Mouse (Mus musculus): Measurements from ENCODE around the gene Ippk.

The Ippk gene

DNA sequence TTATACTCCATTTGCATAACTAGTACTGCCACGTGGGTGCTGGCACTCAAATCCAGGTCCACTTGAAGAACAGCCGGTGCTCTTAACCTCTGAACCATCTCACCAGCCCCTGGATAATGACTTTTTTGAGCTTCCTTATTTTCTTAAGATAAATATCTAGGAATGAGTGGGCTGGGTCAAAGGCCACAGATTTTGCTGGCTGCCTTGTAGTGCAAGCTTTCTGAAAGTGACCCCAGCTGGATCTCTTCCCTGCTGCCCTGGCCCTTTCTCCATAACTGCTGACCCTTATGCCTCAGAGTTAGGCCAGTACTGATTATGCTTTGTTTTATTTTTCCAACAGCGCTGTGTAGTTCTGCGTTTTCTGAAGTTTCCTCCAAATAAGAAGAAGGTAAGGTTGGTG lies 9.5 kb downstream of the Ippk start:
- DNase-seq (ENCODE audit: low spot score): no peak

DNA sequence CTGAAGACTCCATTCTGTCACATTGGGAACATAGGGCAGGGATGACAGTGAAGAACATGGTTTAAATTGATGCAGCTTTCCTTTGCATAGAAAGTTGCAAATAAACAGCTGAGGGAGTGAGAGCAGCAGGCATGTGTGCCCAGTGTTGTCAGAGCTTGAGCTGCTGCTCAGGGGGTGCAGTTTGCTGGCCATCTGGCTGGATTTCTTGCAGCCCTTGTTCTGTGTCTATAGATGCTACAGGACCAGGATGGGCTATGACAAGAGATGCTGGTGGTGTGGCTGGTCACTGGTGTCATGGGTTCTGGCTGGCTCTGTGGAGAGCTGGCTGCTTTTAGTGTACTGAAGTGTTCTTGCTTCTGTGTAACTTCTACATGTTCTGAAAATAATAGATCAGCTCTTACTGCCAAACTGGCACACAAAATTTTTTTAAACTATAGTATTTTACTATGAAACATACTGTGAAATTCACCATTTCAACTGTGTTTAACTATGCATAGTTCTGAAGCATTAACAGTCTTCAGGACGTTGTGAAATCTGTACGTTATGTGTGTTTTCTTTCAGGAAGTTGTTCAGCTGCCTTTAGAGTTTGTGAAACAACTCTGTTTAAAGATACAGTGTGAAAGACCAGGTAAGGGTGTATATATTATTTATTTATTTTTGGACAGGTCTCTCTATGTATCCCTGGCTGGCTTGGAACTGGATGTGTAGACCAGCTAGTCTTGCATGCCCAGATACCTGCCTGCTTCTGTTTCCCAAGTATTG lies 12.4 kb downstream of the Ippk start:
- DNase-seq (ENCODE audit: low spot score): no peak

DNA sequence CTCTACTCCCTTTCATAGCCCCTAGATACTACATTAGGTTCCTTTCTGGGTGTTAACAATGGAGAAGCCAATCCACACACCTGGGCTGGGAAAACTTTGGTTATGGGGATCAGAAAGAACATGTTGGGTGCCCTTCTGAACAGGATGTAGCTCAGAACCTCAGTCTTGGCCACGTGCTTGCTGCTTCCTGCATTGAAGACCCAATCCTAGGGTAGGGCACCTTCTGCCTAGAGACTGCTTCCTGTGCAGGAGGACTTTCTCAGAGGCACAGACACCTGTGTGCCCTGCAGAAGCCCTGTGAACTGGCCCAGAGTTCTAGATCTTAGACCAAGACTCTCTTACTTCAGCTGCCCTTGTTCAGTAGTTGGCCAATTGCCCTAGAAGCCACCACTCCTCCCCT lies 14.7 kb downstream of the Ippk start:
- no peak for DNase-seq (ENCODE audit: low spot score)

DNA sequence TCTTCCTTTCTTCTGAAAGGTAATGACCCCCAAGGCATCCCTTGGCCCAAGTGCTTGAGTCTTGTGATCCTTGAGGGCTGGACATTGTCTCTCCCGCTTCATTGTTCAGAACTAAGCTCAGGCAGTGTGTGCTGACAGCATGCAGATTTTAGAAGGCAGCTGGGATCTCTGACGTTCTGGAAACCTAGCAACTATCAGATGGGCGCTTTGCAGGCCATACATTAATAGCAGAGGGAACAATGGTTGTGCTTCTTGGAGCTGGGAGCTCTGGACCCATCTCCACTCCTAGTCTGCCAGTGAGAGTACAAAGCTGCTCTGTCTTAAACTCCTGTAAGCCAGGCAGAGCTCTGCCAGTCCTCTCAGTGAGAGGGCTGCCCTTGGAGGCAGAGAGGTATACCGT lies 15.1 kb downstream of the Ippk start:
- no peak for DNase-seq (ENCODE audit: low spot score)

DNA sequence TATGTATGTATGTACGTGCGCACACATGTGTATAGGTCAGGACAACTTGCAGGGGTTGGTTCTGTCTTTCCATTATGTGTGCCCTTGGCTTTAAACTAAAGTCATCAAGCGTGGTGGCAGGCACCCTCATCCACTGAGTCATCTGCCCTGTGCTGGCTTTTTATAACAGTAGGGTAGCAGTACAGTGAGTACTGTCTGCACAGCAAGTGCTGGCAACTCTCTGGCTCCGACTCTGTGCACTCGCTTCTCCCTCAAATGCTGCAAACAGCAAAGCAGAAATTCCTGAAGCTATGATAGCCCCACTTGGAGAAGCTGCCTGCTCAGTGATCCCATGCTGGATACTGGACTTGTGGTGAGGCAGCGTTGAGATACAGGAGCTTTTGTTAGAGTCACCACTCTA lies 23.4 kb downstream of the Ippk start:
- DNase-seq (ENCODE audit: low spot score): no peak

DNA sequence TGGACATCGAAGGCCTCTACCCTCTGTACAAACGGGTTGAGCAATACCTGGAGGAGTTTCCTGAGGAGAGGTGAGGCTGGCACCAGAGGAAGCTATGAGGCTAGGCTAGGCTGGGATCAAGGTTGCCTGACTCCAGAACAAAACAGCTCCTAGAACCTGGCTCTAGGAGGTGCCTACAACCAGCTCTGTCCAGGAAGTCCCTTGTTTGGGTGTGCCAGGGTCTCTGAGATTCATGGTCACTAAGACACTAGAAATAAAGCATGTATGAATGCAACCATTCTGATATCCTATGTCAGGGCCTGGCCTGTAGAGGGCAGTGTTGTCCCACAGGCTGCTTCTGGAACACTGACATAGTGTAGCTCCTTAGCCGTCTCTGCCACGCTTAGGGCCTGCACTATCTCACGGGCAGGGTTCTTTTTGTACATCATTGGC lies 28.3 kb downstream of the Ippk start:
- DNase-seq (ENCODE audit: low spot score): peak; percentile 83

DNA sequence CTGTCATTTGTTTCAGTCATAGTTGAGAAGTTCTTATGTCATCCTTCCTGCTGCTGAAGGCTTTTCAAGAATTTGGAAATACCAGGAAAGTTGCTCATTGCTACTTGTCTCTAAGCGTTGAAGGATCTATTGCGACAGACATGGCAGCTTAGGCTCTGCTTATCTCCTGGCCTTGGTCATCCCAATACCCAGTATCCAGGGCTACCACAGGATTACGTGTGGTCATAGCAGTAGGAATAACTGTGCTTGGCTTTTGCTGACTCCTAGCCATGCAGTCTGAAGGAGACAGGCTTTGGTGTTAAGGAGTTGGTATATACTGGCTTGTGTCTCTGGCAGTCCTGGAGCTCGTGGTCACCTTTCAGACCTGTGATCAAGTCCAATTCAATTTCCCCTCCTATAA lies 39.2 kb downstream of the Ippk start:
- DNase-seq (ENCODE audit: low spot score): no peak

DNA sequence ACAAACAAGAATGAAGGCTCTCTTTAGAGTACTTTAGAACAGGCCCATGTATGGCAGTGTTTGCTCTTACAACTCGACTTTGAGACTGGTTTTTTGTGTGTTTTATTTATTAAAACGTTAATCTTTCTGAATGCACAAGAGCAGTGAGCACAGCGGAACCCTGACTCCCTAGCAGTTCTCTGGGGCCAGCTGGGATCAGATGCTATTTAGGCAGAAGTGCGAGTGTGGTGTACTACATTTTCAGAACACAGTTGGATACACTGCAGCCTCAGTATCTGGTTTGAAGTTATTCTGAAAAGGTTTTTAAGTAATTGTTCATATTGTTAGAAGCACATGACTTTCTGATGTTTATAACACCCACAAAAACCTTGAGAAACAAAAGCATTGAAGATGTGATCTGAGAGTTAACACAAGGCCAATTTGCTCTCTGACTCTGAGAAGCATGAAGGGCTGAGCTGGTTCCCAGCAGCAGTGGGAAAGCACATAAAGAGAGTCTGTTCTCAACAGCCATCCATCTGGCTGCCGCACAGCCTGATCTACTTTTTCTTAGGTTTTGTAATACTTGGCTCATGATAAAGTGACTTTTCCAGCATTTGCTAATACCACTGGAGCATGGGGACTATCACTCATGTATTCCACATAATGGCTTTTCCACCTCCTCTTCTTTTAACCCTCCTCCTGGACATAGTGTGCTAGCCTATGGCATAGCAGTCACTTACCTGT lies 39.8 kb downstream of the Ippk start:
- DNase-seq (ENCODE audit: low spot score): no peak

DNA sequence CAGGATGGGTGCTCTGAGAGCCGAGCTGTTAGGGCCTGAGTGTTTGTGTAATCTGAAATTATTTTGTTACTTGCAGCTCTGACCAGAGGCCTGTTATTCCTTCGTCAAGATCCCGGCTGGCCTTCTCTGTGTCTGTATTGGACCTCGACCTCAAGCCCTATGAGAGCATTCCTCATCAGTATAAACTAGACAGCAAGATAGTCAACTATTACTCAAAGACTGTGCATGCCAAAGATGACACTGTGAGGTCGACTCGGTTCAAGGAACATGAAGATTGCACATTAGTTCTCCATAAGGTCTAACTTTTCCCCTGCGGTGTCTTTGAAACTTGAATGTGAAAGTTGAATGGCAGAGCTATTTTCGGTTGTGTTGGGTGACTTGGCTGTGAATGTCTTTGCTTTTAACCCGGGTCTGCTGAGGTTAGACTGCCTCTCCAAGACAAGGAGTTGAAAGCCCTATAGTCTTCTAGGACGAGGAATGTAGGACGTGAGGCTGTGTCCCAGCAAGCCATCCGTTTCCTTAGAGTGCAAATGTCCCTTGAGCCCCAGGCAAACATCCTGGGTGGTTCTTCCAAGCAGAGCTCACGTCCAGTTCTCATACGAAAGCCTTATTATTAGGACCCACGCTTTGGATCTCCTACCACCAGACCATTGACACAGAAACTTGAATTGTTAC lies 40.5 kb downstream of the Ippk start:
- DNase-seq (ENCODE audit: low spot score): no peak

DNA sequence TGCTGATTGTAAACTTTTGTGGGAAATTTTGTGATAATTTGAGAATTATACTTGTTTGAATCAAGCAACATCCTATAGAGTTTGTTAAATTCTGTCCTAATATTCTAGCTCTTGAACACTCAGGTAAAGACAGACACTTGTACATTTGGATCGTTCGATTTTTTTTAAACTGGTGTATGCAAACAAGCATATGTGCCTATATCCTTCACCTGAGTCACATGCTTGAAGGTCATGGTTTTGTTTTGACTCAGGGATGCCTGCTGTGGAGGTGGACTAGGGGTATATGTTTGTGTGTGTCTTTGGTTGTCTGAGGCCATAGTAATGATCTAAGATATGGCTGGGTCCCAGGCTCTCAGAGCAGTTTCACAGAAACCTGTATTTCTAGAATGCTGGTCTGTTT lies 41.9 kb downstream of the Ippk start:
- no peak for DNase-seq (ENCODE audit: low spot score)

DNA sequence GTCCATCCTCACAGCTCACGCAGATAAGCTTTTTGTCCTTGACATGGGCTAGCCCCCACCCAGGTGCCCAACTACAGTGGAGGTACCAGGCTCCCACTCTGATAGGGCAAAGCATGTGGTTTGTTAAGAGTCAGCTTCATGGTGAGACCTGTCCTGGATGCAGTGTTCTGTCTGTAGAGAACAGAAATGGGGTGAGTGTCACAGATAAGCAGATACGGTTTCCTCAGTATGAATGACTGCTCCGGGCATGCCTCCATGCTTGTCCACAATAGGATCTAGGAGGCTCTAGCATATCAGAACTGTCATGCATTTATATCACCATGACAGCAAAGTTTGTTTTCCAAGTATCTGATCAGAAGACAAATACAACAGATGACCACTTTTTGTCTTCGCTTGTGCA lies 44.8 kb downstream of the Ippk start:
- no peak for DNase-seq (ENCODE audit: low spot score)

DNA sequence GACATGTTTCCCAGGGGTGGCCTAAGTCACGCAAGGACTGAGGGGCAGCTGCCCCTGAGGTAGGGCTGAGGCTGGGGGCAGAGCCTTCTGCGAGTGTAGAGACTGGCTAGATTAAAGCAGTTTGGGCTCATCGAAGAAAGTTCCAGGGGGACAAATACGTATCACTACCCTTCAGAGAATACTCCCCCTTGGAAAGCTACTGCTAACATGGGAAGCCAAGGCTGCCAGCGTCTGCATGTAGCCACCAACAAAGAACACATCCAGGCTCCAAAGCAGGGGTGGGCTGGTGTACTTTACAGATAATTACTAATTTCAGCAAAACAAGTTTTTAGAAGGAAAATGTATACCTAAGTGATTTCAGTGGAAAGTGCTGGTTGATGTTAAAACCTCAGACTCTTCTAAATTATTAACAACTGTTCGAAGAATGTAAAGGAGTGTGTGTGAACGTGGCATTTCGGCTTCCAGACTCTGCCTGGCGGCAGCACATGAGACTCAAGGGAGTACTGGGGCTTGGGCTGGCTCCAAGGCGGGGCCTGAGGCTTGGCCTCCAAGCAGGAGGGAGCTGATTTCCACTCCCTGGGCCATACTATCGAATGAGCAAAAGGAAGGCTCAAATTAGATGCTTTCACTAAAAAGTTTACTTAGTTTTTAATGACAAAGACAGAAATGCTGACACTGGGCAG lies 45.5 kb downstream of the Ippk start:
- peak; percentile 68 for DNase-seq (ENCODE audit: low spot score)

DNA sequence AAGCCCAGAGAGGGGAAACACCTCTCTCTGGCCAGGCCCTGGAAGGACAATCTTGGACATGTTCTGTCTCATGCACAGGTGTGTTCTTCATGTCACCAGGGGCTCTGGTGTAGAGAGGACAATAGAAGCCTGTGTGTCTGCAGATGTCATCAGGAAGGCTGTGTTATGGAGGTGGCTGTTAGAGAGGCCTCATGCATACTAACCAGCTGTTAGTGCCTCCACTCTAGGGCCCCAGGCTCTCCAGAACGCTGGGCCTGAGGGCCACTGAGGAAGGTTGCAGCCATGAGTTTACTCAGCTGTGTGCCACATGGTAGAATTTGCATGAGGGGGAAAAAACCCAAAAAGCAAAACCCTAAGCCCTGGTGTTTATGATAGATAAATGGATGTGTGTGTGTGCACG lies 46.5 kb downstream of the Ippk start:
- DNase-seq (ENCODE audit: low spot score): no peak

DNA sequence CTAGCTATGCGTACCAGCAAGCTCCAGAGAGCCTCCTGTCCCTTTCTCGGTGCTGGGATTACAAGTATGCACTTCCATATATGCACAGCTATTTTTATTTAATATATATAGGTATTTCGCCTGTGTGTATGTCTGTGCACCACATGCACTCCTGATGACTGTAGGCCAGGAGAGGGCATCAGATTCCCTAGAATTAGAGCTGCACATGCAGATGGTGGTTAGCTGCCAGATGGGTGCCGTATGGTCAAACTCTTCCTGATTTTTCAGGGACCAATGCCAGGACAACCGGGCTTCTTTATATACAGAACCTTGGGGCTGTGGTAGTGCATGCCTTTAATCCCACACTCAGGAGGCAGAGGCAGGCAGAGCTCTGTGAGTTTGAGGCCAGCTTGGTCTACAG lies 48.0 kb downstream of the Ippk start:
- no peak for DNase-seq (ENCODE audit: low spot score)

DNA sequence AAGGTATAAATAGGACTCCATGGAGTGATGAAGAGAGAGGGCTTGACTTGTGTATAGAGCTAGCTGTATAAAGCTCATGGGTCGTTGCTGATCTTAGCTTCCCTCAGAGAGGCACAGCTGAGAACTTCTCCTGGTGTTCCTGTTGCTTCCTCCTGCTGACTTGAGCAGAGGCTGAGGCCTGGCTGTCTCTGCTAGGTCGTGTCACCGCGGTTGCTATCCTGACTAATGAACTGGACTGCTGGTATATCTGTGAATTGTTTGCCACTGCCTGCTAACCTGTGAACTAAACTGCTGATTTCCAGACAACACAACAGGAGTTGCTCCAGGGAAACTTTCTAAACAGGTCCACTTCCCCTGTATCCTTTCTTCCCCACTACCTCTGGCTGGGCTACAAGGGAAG lies 49.3 kb downstream of the Ippk start:
- no peak for DNase-seq (ENCODE audit: low spot score)

DNA sequence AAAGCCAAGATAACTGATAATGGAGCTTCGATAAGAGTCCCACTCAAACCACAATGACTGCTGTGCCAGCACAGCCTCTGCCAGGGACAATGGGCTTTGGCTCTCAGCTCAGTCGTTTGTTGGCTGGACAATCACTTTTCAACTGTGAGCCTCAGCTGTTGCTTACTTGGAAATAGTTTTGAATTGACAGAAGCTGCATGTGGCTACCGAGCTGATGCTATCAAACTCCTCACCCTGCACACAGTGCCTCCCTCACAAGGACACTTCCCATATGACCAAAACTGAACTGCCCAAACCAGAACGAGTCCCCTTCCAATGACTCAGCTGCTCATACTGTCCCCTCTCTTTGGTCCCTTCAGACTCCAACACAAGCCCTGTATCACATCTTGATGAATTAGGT lies 49.8 kb downstream of the Ippk start:
- DNase-seq (ENCODE audit: low spot score): no peak

DNA sequence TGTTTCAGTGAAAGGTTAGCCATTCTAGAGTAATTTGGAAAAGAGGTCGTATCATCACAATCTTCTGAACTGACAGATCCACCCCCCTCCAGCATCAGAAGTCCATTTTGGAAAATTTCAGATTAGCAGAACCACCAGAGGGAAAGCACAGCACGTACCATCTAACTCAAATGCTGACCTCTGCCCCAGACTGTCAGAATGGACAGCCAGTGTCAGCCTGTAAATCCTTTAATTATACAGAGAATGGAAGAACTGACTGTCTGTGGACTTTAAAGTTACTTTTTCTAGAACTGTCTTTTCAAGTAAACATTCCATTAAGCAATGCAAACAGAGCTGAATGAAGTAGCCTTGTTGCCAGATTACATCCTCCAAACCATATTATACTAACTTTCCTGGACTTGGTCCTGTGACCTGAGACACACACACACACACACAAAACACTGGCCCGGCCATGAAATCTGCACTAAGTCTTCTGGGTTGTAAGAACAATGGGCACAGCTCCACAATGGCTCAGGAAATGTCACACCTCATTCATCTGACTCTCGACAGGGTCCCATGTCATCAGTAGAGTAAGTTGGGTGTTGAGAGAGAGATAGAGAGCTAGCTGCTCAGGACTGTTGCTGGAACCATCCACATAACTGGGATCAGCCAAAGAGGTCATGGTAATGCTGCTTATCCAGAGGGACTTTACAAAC lies 51.1 kb downstream of the Ippk start:
- no peak for DNase-seq (ENCODE audit: low spot score)

DNA sequence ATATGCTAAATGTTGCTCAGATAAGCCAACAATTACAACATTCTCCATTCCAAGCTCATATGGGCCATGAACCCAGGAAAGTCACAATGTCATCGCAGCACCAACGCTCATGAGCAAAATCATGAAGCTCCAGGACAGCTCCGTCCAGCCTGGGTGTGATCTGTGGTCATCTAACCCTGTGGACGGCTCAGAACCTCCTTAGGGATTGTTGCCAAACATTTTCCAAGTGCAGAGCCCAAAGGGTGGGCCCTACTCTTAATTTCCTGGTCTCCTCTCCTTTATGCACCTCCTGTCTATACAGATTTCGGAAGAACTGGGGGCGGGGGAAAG lies 51.6 kb downstream of the Ippk start:
- DNase-seq (ENCODE audit: low spot score): no peak

DNA sequence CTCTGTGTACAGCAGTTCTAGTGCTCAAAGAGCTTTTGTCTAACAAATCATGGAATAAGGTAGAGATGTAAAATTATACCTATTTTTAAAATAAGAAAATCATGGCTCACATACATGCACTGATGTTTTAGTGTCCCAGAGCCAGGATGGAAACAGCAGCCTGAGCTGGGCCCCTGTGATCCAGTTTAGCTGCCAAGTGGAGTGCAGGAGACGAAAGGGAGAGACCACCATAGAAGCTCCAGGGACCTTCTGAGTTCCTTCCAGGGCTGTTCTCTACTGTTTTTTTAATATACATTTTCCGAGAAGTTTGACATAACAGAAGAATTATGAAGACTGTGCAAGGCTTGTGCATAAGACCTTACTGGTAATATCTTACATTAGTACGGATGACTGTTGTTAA lies 56.8 kb downstream of the Ippk start:
- DNase-seq (ENCODE audit: low spot score): no peak

DNA sequence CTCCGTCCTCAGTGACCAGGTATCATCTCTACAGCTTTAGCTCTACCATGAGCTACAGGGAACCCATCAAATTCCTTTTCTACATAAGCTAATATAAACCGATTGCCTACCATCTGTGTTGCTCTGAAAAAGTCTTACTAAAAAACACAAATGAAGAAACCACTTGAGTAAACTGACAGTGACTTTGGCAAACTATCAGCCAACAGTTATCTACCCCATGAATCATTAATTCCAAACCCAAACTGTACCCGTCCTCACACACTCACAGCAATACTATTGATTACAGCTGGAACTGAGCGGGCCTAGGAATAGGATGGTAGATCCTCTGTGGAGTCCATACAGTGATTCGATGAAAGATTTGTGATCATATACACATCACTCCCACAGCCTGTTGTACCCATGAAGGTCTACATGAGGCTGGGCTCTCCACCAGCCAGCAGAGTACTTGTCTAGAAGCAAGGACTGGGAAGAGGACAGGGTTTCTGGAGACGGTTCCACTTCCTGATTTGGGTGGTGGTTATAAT lies 57.9 kb downstream of the Ippk start:
- DNase-seq (ENCODE audit: low spot score): no peak

DNA sequence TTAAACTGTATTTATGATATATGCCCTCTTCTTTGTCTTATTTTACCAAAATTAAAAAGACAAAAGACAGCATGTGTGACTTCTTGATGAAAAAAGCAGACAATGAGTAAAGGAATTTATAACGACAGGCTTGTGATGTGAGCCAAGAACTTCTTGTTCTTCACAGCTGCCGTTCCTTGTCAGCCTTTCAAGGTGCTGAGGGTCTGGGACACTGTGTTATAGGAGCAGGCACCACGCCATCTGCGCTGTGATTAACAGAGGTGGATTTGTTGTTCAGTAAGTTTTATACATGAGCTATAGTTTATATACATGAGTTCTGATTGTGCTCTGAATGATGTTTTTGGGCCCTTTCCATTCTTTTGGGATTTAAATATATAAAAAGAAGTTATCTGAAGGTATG lies 58.4 kb downstream of the Ippk start:
- no peak for DNase-seq (ENCODE audit: low spot score)

DNA sequence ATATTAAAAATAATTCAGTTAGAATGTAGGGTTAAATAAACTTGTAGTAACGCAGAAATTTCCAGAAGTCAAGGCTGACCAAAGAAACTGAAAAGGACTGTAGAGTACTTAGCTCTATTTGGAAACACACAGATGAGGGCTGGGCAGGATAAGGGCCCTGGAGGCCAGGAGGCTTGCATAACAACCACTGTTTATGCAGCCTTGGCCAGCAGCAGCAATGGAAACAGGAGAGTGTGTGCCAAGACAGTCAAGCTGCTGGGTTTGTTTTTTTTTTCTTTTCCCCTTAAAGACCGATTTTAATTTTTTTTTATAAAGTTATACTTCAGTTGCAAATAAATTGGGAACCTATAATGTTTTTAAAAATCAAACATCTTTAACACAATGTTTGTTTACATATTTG lies 59.0 kb downstream of the Ippk start:
- DNase-seq (ENCODE audit: low spot score): peak; percentile 73
